Mouse (Mus musculus): Measurements from ENCODE around the gene Cep41. TPM values are rescaled to one million over a fixed set of nuclear protein-coding genes. Genes with fewer than 3 reads are reported as not detected.

The Cep41 gene
- polyA plus RNA-seq, 1 experiment from 2014 or later: 9.9 TPM

- H3K4me2 ChIP-seq (replicated peaks): no peak overlapping the region
- H3K9ac ChIP-seq: no peak overlapping the region
- H3K4me3 ChIP-seq (replicated peaks): no peak overlapping the region
- H3K4me1 ChIP-seq (replicated peaks): peaks cover 13% of the 10 kb centered on the region
- H3K27me3 ChIP-seq (replicated peaks): no peaks in the 10 kb centered on the region
- no peaks in the 10 kb centered on the region for H3K36me3 ChIP-seq
- H3K9me3 ChIP-seq: no peaks in the 10 kb centered on the region
- no peak for ATAC-seq
- no peak overlapping the region for H3K27ac ChIP-seq
- WGBS: 69% methylated on average over 7 of the region's 7 CpGs
These were observed 13.1 kb downstream of the Cep41 start for GRCm38 (mm10) chr6:30680442-30680841.

- Histone ChIP-seq H3K9ac (no peak overlapping the region), H3K9me3 (no peaks in the 10 kb centered on the region), H3K36me3 (no peaks in the 10 kb centered on the region), H3K27me3 (replicated peaks) (no peaks in the 10 kb centered on the region), H3K4me1 (replicated peaks) (peaks cover 21% of the 10 kb centered on the region), H3K27ac (0 out of 2 replicates have a peak overlapping the region, but pooled peaks have one; percentile 4), H3K4me2 (replicated peaks) (no peak overlapping the region), H3K4me3 (replicated peaks) (no peak overlapping the region)
- WGBS: 27% methylated on average over 5 of the region's 5 CpGs
- no peak for ATAC-seq
These were observed 14.0 kb downstream of the Cep41 start for GRCm38 (mm10) chr6:30679567-30679966.

GRCm38 (mm10) chr6:30678482-30678881 is 15.1 kb downstream of the Cep41 start:
- H3K27ac ChIP-seq: no peak overlapping the region
- H3K4me1 ChIP-seq (replicated peaks): peaks cover 25% of the 10 kb centered on the region

GRCm38 (mm10) chr6:30677591-30677990 is 16.0 kb downstream of the Cep41 start:
- no peak overlapping the region for H3K4me3 ChIP-seq (replicated peaks)
- H3K4me2 ChIP-seq (replicated peaks): no peak overlapping the region
- no peak overlapping the region for H3K27ac ChIP-seq
- 84% methylated on average over 9 of the region's 9 CpGs for WGBS
- no peak overlapping the region for H3K9ac ChIP-seq
- no peak for ATAC-seq
- H3K27me3 ChIP-seq (replicated peaks): no peaks in the 10 kb centered on the region
- peaks cover 21% of the 10 kb centered on the region for H3K4me1 ChIP-seq (replicated peaks)
- H3K36me3 ChIP-seq: no peaks in the 10 kb centered on the region
- H3K9me3 ChIP-seq: no peaks in the 10 kb centered on the region

More at GRCm38 (mm10) chr6:30678482-30678881, 15.1 kb downstream of the Cep41 start:
- no peaks in the 10 kb centered on the region for H3K9me3 ChIP-seq
- H3K27me3 ChIP-seq (replicated peaks): no peaks in the 10 kb centered on the region
- whole genome bisulfite sequencing: 83% methylated on average over 6 of the region's 6 CpGs
- H3K4me3 ChIP-seq (replicated peaks): no peak overlapping the region
- H3K4me2 ChIP-seq (replicated peaks): no peak overlapping the region
- no peaks in the 10 kb centered on the region for H3K36me3 ChIP-seq
- no peak overlapping the region for H3K9ac ChIP-seq
- no peak for ATAC-seq

GRCm38 (mm10) chr6:30676506-30676905 is 17.0 kb downstream of the Cep41 start:
- 89% methylated on average over 6 of the region's 6 CpGs for WGBS
- no peak for ATAC-seq
- peaks cover 16% of the 10 kb centered on the region for H3K4me1 ChIP-seq (replicated peaks)

GRCm38 (mm10) chr6:30675281-30675771 is 18.2 kb downstream of the Cep41 start:
- Histone ChIP-seq H3K27ac (peak overlapping the region; percentile 73), H3K4me3 (replicated peaks) (no peak overlapping the region), H3K4me2 (replicated peaks) (peak overlapping the region; percentile 39), H3K27me3 (replicated peaks) (no peaks in the 10 kb centered on the region), H3K9me3 (no peaks in the 10 kb centered on the region), H3K36me3 (no peaks in the 10 kb centered on the region), H3K4me1 (replicated peaks) (peaks cover 16% of the 10 kb centered on the region), H3K9ac (peak overlapping the region; percentile 39; the same call in 1 of the 2 replicates)
- peak; percentile 50; the same call in 1 of the 2 replicates for ATAC-seq
- WGBS: 29% methylated on average over 11 of the region's 11 CpGs

More at GRCm38 (mm10) chr6:30676506-30676905, 17.0 kb downstream of the Cep41 start:
- Histone ChIP-seq H3K9ac (no peak overlapping the region), H3K4me3 (replicated peaks) (no peak overlapping the region), H3K27me3 (replicated peaks) (no peaks in the 10 kb centered on the region), H3K27ac (no peak overlapping the region), H3K36me3 (no peaks in the 10 kb centered on the region), H3K9me3 (no peaks in the 10 kb centered on the region), H3K4me2 (replicated peaks) (no peak overlapping the region)

- Histone ChIP-seq H3K4me3 (replicated peaks) (no peak overlapping the region), H3K27ac (peak overlapping the region; percentile 73), H3K4me2 (replicated peaks) (peak overlapping the region; percentile 39), H3K4me1 (replicated peaks) (peaks cover 16% of the 10 kb centered on the region), H3K36me3 (no peaks in the 10 kb centered on the region), H3K27me3 (replicated peaks) (no peaks in the 10 kb centered on the region), H3K9me3 (no peaks in the 10 kb centered on the region), H3K9ac (no peak overlapping the region)
- 44% methylated on average over 9 of the region's 9 CpGs for WGBS
- peak; percentile 58 for ATAC-seq
These were observed 18.8 kb downstream of the Cep41 start for GRCm38 (mm10) chr6:30674714-30675280.

GRCm38 (mm10) chr6:30673764-30674561 is 19.6 kb downstream of the Cep41 start:
- Histone ChIP-seq H3K27ac (peak overlapping the region; percentile 73; the same call in 1 of the 2 replicates), H3K4me3 (replicated peaks) (no peak overlapping the region)
- peak; percentile 77 for ATAC-seq

GRCm38 (mm10) chr6:30671696-30672095 is 21.9 kb downstream of the Cep41 start:
- no peak overlapping the region for H3K9ac ChIP-seq
- H3K9me3 ChIP-seq: no peaks in the 10 kb centered on the region
- no peak for ATAC-seq
- H3K27me3 ChIP-seq (replicated peaks): no peaks in the 10 kb centered on the region
- no peaks in the 10 kb centered on the region for H3K36me3 ChIP-seq
- H3K4me1 ChIP-seq (replicated peaks): peaks cover 16% of the 10 kb centered on the region
- H3K27ac ChIP-seq: no peak overlapping the region
- H3K4me3 ChIP-seq (replicated peaks): no peak overlapping the region
- 61% methylated on average over 5 of the region's 5 CpGs for WGBS
- H3K4me2 ChIP-seq (replicated peaks): no peak overlapping the region

More at GRCm38 (mm10) chr6:30673764-30674561, 19.6 kb downstream of the Cep41 start:
- Histone ChIP-seq H3K4me1 (replicated peaks) (peaks cover 16% of the 10 kb centered on the region), H3K27me3 (replicated peaks) (no peaks in the 10 kb centered on the region), H3K4me2 (replicated peaks) (peak overlapping the region; percentile 16), H3K9ac (no peak overlapping the region), H3K36me3 (no peaks in the 10 kb centered on the region), H3K9me3 (no peaks in the 10 kb centered on the region)
- WGBS: 24% methylated on average over 14 of the region's 14 CpGs

- no peak overlapping the region for H3K4me2 ChIP-seq (replicated peaks)
- H3K4me3 ChIP-seq (replicated peaks): no peak overlapping the region
- H3K27me3 ChIP-seq (replicated peaks): no peaks in the 10 kb centered on the region
- no peak overlapping the region for H3K9ac ChIP-seq
- no peak for ATAC-seq
- no peaks in the 10 kb centered on the region for H3K4me1 ChIP-seq (replicated peaks)
- H3K9me3 ChIP-seq: no peaks in the 10 kb centered on the region
- H3K27ac ChIP-seq: no peak overlapping the region
- no peaks in the 10 kb centered on the region for H3K36me3 ChIP-seq
- WGBS: 61% methylated on average over 5 of the region's 5 CpGs
These were observed 26.0 kb downstream of the Cep41 start for GRCm38 (mm10) chr6:30667585-30667984.

- Histone ChIP-seq H3K9ac (no peak overlapping the region), H3K9me3 (no peaks in the 10 kb centered on the region), H3K4me3 (replicated peaks) (no peak overlapping the region), H3K4me1 (replicated peaks) (no peaks in the 10 kb centered on the region), H3K27ac (no peak overlapping the region), H3K36me3 (no peaks in the 10 kb centered on the region), H3K4me2 (replicated peaks) (no peak overlapping the region), H3K27me3 (replicated peaks) (no peaks in the 10 kb centered on the region)
- ATAC-seq: no peak
- WGBS: 63% methylated on average over 6 of the region's 6 CpGs
These were observed 27.5 kb downstream of the Cep41 start for GRCm38 (mm10) chr6:30666043-30666442.

GRCm38 (mm10) chr6:30665296-30665695 is 28.3 kb downstream of the Cep41 start:
- no peak for ATAC-seq
- Histone ChIP-seq H3K36me3 (no peaks in the 10 kb centered on the region), H3K27ac (no peak overlapping the region), H3K4me3 (replicated peaks) (no peak overlapping the region), H3K9ac (no peak overlapping the region), H3K4me1 (replicated peaks) (no peaks in the 10 kb centered on the region), H3K27me3 (replicated peaks) (no peaks in the 10 kb centered on the region), H3K4me2 (replicated peaks) (no peak overlapping the region), H3K9me3 (no peaks in the 10 kb centered on the region)
- WGBS: 23% methylated on average over 4 of the region's 4 CpGs

Data from intestine, embryonic 15.5 days (tissue).